Mouse (Mus musculus): Measurements from ENCODE around the gene 2810021J22Rik.

- TF ChIP-seq EP300 (IDR thresholded peaks at IDR 0.05) = no peak
- TF ChIP-seq CTCF (IDR thresholded peaks at IDR 0.05) = no peak
These were observed 63.2 kb downstream of the 2810021J22Rik start for GRCm38 (mm10) chr11:58930254-58930653.
